ENCODE assay signal across 10 mouse cellular contexts in the genomic region with DNA sequence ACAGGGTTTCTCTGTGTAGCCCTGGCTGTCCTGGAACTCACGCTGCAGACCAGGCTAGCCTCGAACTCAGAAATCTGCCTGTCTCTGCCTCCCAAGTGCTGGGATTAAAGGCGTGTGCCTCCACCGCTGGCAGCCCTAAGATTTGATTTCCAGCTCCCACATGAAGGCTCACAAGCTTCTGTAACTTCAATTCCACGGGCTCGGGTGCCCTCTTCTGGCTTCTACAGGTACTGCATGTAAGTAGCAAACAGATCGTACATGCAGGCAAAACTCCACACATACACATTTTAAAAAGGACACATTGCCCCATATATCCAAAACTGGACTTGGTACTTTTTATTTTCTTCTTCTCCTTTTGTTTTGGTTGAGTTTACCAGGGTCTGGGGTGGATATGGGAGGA. TPM values are rescaled to one million over a fixed set of nuclear protein-coding genes. Genes with fewer than 3 reads are reported as not detected.
DNase-seq lines count a peak whose midpoint lies in the region; ATAC-seq and TF ChIP-seq lines count a peak whose summit lies in the region.
"Had no signal": no experiment of that assay in that cellular context is flagged by ENCODE, and none has a peak within 500 bp of the region (broad histone marks: within the 10 kb centered on the region; RNA-seq: fewer than 3 reads in every experiment).

No protein-coding gene starts in this region.

- H3K36me3 ChIP-seq in midbrain, postnatal 0 days (ENCODE audit: insufficient read depth, low read length), result no peaks in the 10 kb centered on the region
- H3K36me3 ChIP-seq in midbrain, embryonic 15.5 days (replicated peaks), result no peaks in the 10 kb centered on the region
- no peaks in the 10 kb centered on the region for H3K36me3 ChIP-seq in embryonic facial prominence, embryonic 11.5 days (replicated peaks; ENCODE audit: control insufficient read depth, insufficient read depth, low read depth, low read length)
- H3K36me3 ChIP-seq: neural tube, embryonic 12.5 days had no signal

- no peaks in the 10 kb centered on the region for H3K27me3 ChIP-seq in midbrain, postnatal 0 days (ENCODE audit: insufficient read depth, low read length)
- H3K27me3 ChIP-seq in midbrain, embryonic 15.5 days (replicated peaks), result no peaks in the 10 kb centered on the region
- no peaks in the 10 kb centered on the region for H3K27me3 ChIP-seq in embryonic facial prominence, embryonic 11.5 days (ENCODE audit: control insufficient read depth, insufficient read depth, low read length)
- H3K27me3 ChIP-seq: neural tube, embryonic 12.5 days had no signal

- WGBS in midbrain, postnatal 0 days, result 52% methylated on average over 7 of the region's 7 CpGs
- WGBS in midbrain, embryonic 15.5 days, result 43% methylated on average over 7 of the region's 7 CpGs
- 40% methylated on average over 7 of the region's 7 CpGs for WGBS in embryonic facial prominence, embryonic 11.5 days

- peak; percentile 6 for DNase-seq in heart, postnatal 4 days
- DNase-seq in heart, adult 11 months, result no peak
- DNase-seq in midbrain, postnatal 0 days (ENCODE audit: low spot score), result no peak
- peak; percentile 2 for DNase-seq in embryonic facial prominence, embryonic 11.5 days (ENCODE audit: low spot score)
- peak; percentile 1 to 9 for DNase-seq in thymus, postnatal 36 days
- no peak for DNase-seq in layer of hippocampus, adult 9-11 months
- no peak for DNase-seq in layer of hippocampus, adult 8-10 months (ENCODE audit: low spot score in 2 of 2)

- H3K9me3 ChIP-seq in midbrain, postnatal 0 days (ENCODE audit: low read length), result no peaks in the 10 kb centered on the region
- H3K9me3 ChIP-seq in midbrain, embryonic 15.5 days, result no peaks in the 10 kb centered on the region
- no peaks in the 10 kb centered on the region for H3K9me3 ChIP-seq in embryonic facial prominence, embryonic 11.5 days (replicated peaks; ENCODE audit: control insufficient read depth, low read length)
- H3K9me3 ChIP-seq: neural tube, embryonic 12.5 days had no signal

- no peak overlapping the region for H3K27ac ChIP-seq in midbrain, postnatal 0 days (ENCODE audit: low read depth, low read length)
- H3K27ac ChIP-seq in midbrain, embryonic 15.5 days, result no peak overlapping the region
- H3K27ac ChIP-seq in embryonic facial prominence, embryonic 11.5 days (replicated peaks; ENCODE audit: low read depth, low read length), result no peak overlapping the region
- H3K27ac ChIP-seq: neural tube, embryonic 12.5 days had no signal

- no peak overlapping the region for H3K4me3 ChIP-seq in midbrain, postnatal 0 days (ENCODE audit: low read depth, low read length)
- H3K4me3 ChIP-seq in midbrain, embryonic 15.5 days, result no peak overlapping the region
- no peak overlapping the region for H3K4me3 ChIP-seq in embryonic facial prominence, embryonic 11.5 days (ENCODE audit: low read depth, low read length)
- H3K4me3 ChIP-seq: neural tube, embryonic 12.5 days had no signal

- peak; percentile 38 for TF ChIP-seq CTCF in midbrain, postnatal 0 days (IDR thresholded peaks at IDR 0.05)

- ATAC-seq in midbrain, postnatal 0 days (ENCODE audit: low FRiP score), result no peak
- no peak for ATAC-seq in midbrain, embryonic 15.5 days (replicated peaks)
- ATAC-seq in embryonic facial prominence, embryonic 11.5 days (replicated peaks; ENCODE audit: insufficient number of reproducible peaks, low FRiP score, low TSS enrichment, low read depth), result no peak

- H3K9ac ChIP-seq in midbrain, postnatal 0 days (replicated peaks; ENCODE audit: low read length, poor library complexity, severe bottlenecking), result no peak overlapping the region
- H3K9ac ChIP-seq in midbrain, embryonic 15.5 days, result no peak overlapping the region
- no peak overlapping the region for H3K9ac ChIP-seq in embryonic facial prominence, embryonic 11.5 days (replicated peaks; ENCODE audit: low read length)
- H3K9ac ChIP-seq: neural tube, embryonic 12.5 days had no signal

- H3K4me1 ChIP-seq in midbrain, postnatal 0 days (ENCODE audit: insufficient read depth, low read length), result no peaks in the 10 kb centered on the region
- no peaks in the 10 kb centered on the region for H3K4me1 ChIP-seq in midbrain, embryonic 15.5 days
- H3K4me1 ChIP-seq in embryonic facial prominence, embryonic 11.5 days (ENCODE audit: control insufficient read depth, insufficient read depth, low read length), result no peaks in the 10 kb centered on the region
- H3K4me1 ChIP-seq: neural tube, embryonic 12.5 days had no signal

- H3K4me2 ChIP-seq in midbrain, postnatal 0 days (ENCODE audit: low read depth, low read length, poor library complexity, severe bottlenecking), result no peak overlapping the region
- no peak overlapping the region for H3K4me2 ChIP-seq in midbrain, embryonic 15.5 days
- H3K4me2 ChIP-seq in embryonic facial prominence, embryonic 11.5 days (ENCODE audit: low read depth, low read length), result no peak overlapping the region
- H3K4me2 ChIP-seq: heart, embryonic 11.5 days; neural tube, embryonic 12.5 days had no signal

RNA-seq across cellular contexts. Expression of gene Esx1, which starts 48.1 kb away (rescaled TPM):
- not detected for total RNA-seq in heart, postnatal 4 days (2021)
- total RNA-seq in midbrain, postnatal 0 days (2014; rRNA removed), result not detected in 2 replicates
- not detected in 2 replicates for polyA plus RNA-seq in midbrain, postnatal 0 days (2015; fragmentation: Nextera tagmentation; extraction: Ambion mirVana)
- not detected in 2 replicates for polyA plus RNA-seq in midbrain, embryonic 15.5 days (2015; fragmentation: Nextera tagmentation; extraction: Ambion mirVana)
- not detected in 2 replicates for polyA plus RNA-seq in embryonic facial prominence, embryonic 11.5 days (2014; fragmentation: Nextera tagmentation; extraction: Ambion mirVana)
- not detected for total RNA-seq in layer of hippocampus, adult 8-10 months (2022)
- polyA plus RNA-seq: heart, embryonic 11.5 days; neural tube, embryonic 12.5 days had no signal

Comparison
In these comparisons a context has a peak if more than half of its experiments do, and no peak if none do; other contexts are left out.
1. DNase-seq: peak in heart, postnatal 4 days (single experiment), embryonic facial prominence, embryonic 11.5 days (single experiment) and thymus, postnatal 36 days (2 of 2); none in heart, adult 11 months (single experiment), midbrain, postnatal 0 days (single experiment), layer of hippocampus, adult 9-11 months (single experiment) and layer of hippocampus, adult 8-10 months (0 of 2).